Mouse (Mus musculus) testis, adult 2 months (tissue): ENCODE data around the gene Pofut2.
A peak's percentile ranks its signal among the peaks of the same experiment; 100 is the strongest.

Experiments used
- CTCF ChIP-seq: fragments of 200-500 bp; IDR thresholded peaks from 2 replicates; pipeline ENCODE4 v1.5.1; 2012; ENCODE audit warnings: low read depth, mild to moderate bottlenecking, inconsistent platforms, low read length, moderate library complexity; ENCODE audit not compliant: control insufficient read depth, insufficient read depth, insufficient replicate concordance
- POLR2A ChIP-seq: fragments of 200-500 bp; IDR thresholded peaks from 2 replicates; pipeline ENCODE4 v1.6.1; 2012; ENCODE audit warnings: low read depth, mild to moderate bottlenecking, inconsistent platforms, low read length, moderate library complexity; ENCODE audit not compliant: control insufficient read depth

GRCm38 (mm10) chr10:77252790-77253189 is 6.2 kb upstream of the Pofut2 start:
- peak; percentile 80 for TF ChIP-seq CTCF
- TF ChIP-seq POLR2A: no peak
